In the genomic region with DNA sequence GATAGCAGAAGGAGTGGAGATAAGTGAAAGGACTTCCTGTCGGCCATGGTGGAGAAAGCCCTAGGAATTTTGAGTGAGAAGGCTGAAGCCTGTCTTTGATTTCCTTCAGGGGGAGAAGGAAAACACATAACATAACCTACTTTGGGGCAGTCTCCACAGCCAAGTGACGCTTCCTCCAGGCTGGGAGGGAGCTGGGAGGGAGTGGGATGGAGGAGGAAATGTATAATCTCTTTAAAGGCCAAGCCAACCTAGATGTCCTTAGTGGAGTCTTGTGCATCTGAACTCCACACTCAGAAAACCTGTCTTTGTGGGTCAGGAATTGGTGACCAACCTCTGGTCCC, we compare ENCODE assay signal across 9 mouse cellular contexts. TPM values are rescaled to one million over a fixed set of nuclear protein-coding genes. Genes with fewer than 3 reads are reported as not detected.
DNase-seq lines count a peak whose midpoint lies in the region; ATAC-seq and TF ChIP-seq lines count a peak whose summit lies in the region.
"Had no signal": no experiment of that assay in that cellular context is flagged by ENCODE, and none has a peak within 500 bp of the region (broad histone marks: within the 10 kb centered on the region; RNA-seq: fewer than 3 reads in every experiment).

No protein-coding gene starts in this region.

- peak overlapping the region; percentile 98 for H3K27ac ChIP-seq in gastrocnemius, adult 2 months
- peak overlapping the region; percentile 68 for H3K27ac ChIP-seq in heart, embryonic 16.5 days (ENCODE audit: low read length)
- peak overlapping the region; percentile 69; the same call in 1 of the 2 replicates for H3K27ac ChIP-seq in liver, embryonic 13.5 days
- H3K27ac ChIP-seq: liver, embryonic 14.5 days had no signal

- H3K4me1 ChIP-seq in heart, embryonic 16.5 days (ENCODE audit: control insufficient read depth, insufficient read depth, low read length): peaks cover 31% of the 10 kb centered on the region
- H3K4me1 ChIP-seq in liver, embryonic 13.5 days (replicated peaks): peaks cover 75% of the 10 kb centered on the region

- H3K9me3 ChIP-seq in heart, embryonic 16.5 days (replicated peaks; ENCODE audit: control insufficient read depth, low read length): no peaks in the 10 kb centered on the region
- H3K9me3 ChIP-seq in liver, embryonic 13.5 days (replicated peaks): no peaks in the 10 kb centered on the region

- intact Hi-C loops in gastrocnemius, adult 2 months (cut with DNase I): no loop called here

- ATAC-seq in heart, embryonic 16.5 days (replicated peaks; ENCODE audit: extremely low read depth, insufficient read depth, low FRiP score): peak; percentile 24; the same call in 1 of the 2 replicates
- ATAC-seq in liver, embryonic 13.5 days (ENCODE audit: low read depth): no peak

- no peak for DNase-seq in gastrocnemius, adult 2 months
- DNase-seq in gastrocnemius, postnatal 10 days: no peak
- DNase-seq in liver, embryonic 13.5 days: no peak
- no peak for DNase-seq in ovary, adult 18-20 months (ENCODE audit: low spot score)
- DNase-seq in ovary, postnatal 36 days (ENCODE audit: low spot score): no peak
- DNase-seq in testis, postnatal 14 days (ENCODE audit: low spot score): no peak

- H3ac ChIP-seq in C2C12 (ENCODE audit: control insufficient read depth, insufficient read length, low read depth): peak overlapping the region; percentile 14

- peak overlapping the region; percentile 78 for H3K4me3 ChIP-seq in gastrocnemius, adult 2 months
- H3K4me3 ChIP-seq in C2C12 (ENCODE audit: insufficient read depth, poor library complexity, severe bottlenecking): no peak overlapping the region
- H3K4me3 ChIP-seq in heart, embryonic 16.5 days (ENCODE audit: low read length): no peak overlapping the region
- H3K4me3 ChIP-seq in liver, embryonic 13.5 days (replicated peaks): no peak overlapping the region

- peaks cover 91% of the 10 kb centered on the region for H3K79me2 ChIP-seq in C2C12 (ENCODE audit: control insufficient read depth, insufficient read depth)

- no peak overlapping the region for H3K4me2 ChIP-seq in heart, embryonic 16.5 days (ENCODE audit: low read depth, low read length)
- H3K4me2 ChIP-seq in liver, embryonic 13.5 days: no peak overlapping the region

- H3K27me3 ChIP-seq in C2C12 (ENCODE audit: control insufficient read depth, insufficient read depth, insufficient read length): no peaks in the 10 kb centered on the region
- no peaks in the 10 kb centered on the region for H3K27me3 ChIP-seq in heart, embryonic 16.5 days (ENCODE audit: control insufficient read depth, insufficient read depth, low read length)
- peaks cover 56% of the 10 kb centered on the region for H3K27me3 ChIP-seq in liver, embryonic 13.5 days

- H3K9ac ChIP-seq in heart, embryonic 16.5 days (ENCODE audit: low read length): no peak overlapping the region
- H3K9ac ChIP-seq in liver, embryonic 13.5 days: no peak overlapping the region
- H3K9ac ChIP-seq: liver, embryonic 14.5 days had no signal

- peaks cover 52% of the 10 kb centered on the region for H3K36me3 ChIP-seq in C2C12 (ENCODE audit: control insufficient read depth, insufficient read depth)
- peaks cover 4% of the 10 kb centered on the region; the same call in 1 of the 2 replicates for H3K36me3 ChIP-seq in heart, embryonic 16.5 days (ENCODE audit: control insufficient read depth, insufficient read depth)
- H3K36me3 ChIP-seq in liver, embryonic 13.5 days: peaks cover 8% of the 10 kb centered on the region; the same call in 1 of the 2 replicates

- TF ChIP-seq CTCF in gastrocnemius, adult 2 months (IDR thresholded peaks at IDR 0.05): no peak
- TF ChIP-seq CTCF in C2C12 (IDR thresholded peaks at IDR 0.05; ENCODE audit: control insufficient read depth, insufficient read depth, insufficient read length): no peak

- peaks cover 74% of the 10 kb centered on the region for H3K79me3 ChIP-seq in C2C12 (ENCODE audit: low read depth)

- WGBS in heart, embryonic 16.5 days: 26% methylated on average over 2 of the region's 2 CpGs
- 30% methylated on average over 2 of the region's 2 CpGs for WGBS in liver, embryonic 13.5 days (ENCODE audit: insufficient replicate concordance)

TF ChIP-seq in C2C12, 6 proteins besides CTCF, POLR2A, EP300 and RAD21:
- no peak for TF ChIP-seq USF1 (IDR thresholded peaks at IDR 0.05; ENCODE audit: low read depth)
- TF ChIP-seq FOSL1 (IDR thresholded peaks at IDR 0.05; ENCODE audit: insufficient read depth, low read length, poor library complexity, severe bottlenecking): no peak
- TF ChIP-seq MYOG (IDR thresholded peaks at IDR 0.05; ENCODE audit: control insufficient read depth, extremely low read depth, insufficient read length): no peak
- TF ChIP-seq MAX (IDR thresholded peaks at IDR 0.05): no peak
- TF ChIP-seq CEBPB (IDR thresholded peaks at IDR 0.05; ENCODE audit: low read depth): no peak
- TF ChIP-seq MYOD1 (IDR thresholded peaks at IDR 0.05; ENCODE audit: control insufficient read depth, insufficient read length, low read depth): no peak

RNA-seq across cellular contexts. Expression of gene Lrp1, which starts 5.9 kb away (rescaled TPM):
- total RNA-seq in gastrocnemius, adult 2 months (2021): 10 to 100 TPM; 34.6 to 71.3 TPM
- 100 to 1,000 TPM; 105 to 132 TPM for total RNA-seq in gastrocnemius, postnatal 10 days (2021)
- polyA plus RNA-seq in C2C12 (2012; fragmentation: generic; extraction: Trizol): 190 TPM
- 33.4 and 34.4 TPM in 2 replicates for polyA plus RNA-seq in heart, embryonic 16.5 days (2015; fragmentation: Nextera tagmentation; extraction: Ambion mirVana)
- 15.1 and 16.9 TPM in 2 replicates for polyA plus RNA-seq in liver, embryonic 13.5 days (2015; fragmentation: Nextera tagmentation; extraction: Ambion mirVana)

RNA-seq across cellular contexts. Expression of gene Stat6, which starts 27.8 kb away (rescaled TPM):
- 10 to 100 TPM; 17.1 to 18.9 TPM for total RNA-seq in gastrocnemius, adult 2 months (2021)
- total RNA-seq in gastrocnemius, postnatal 10 days (2021): 10 to 100 TPM; 15.8 to 24.4 TPM
- polyA plus RNA-seq in C2C12 (2012; fragmentation: generic; extraction: Trizol): 0.26 TPM
- 36.1 and 36.7 TPM in 2 replicates for polyA plus RNA-seq in heart, embryonic 16.5 days (2015; fragmentation: Nextera tagmentation; extraction: Ambion mirVana)
- 12.3 and 15.5 TPM in 2 replicates for polyA plus RNA-seq in liver, embryonic 13.5 days (2015; fragmentation: Nextera tagmentation; extraction: Ambion mirVana)

RNA-seq across cellular contexts. Expression of gene Nemp1, which starts 51.7 kb away (rescaled TPM):
- 1 to 10 TPM; 1.5 to 2.1 TPM for total RNA-seq in gastrocnemius, adult 2 months (2021)
- 1 to 10 TPM; 2.8 to 5.3 TPM for total RNA-seq in gastrocnemius, postnatal 10 days (2021)
- polyA plus RNA-seq in C2C12 (2012; fragmentation: generic; extraction: Trizol): 6.8 TPM
- 8.3 and 8.7 TPM in 2 replicates for polyA plus RNA-seq in heart, embryonic 16.5 days (2015; fragmentation: Nextera tagmentation; extraction: Ambion mirVana)
- 5.0 and 6.3 TPM in 2 replicates for polyA plus RNA-seq in liver, embryonic 13.5 days (2015; fragmentation: Nextera tagmentation; extraction: Ambion mirVana)

RNA-seq across cellular contexts. Expression of gene Nab2, which starts 53.4 kb away (rescaled TPM):
- total RNA-seq in gastrocnemius, adult 2 months (2021): 1 to 10 TPM; 2.8 to 3.2 TPM
- total RNA-seq in gastrocnemius, postnatal 10 days (2021): 10 to 100 TPM in 1 of 2 experiments, 1 to 10 TPM in 1; 7.0 to 13.2 TPM
- polyA plus RNA-seq in C2C12 (2012; fragmentation: generic; extraction: Trizol): 108 TPM
- 10.9 and 12.7 TPM in 2 replicates for polyA plus RNA-seq in heart, embryonic 16.5 days (2015; fragmentation: Nextera tagmentation; extraction: Ambion mirVana)
- polyA plus RNA-seq in liver, embryonic 13.5 days (2015; fragmentation: Nextera tagmentation; extraction: Ambion mirVana): 1.5 and 2.1 TPM in 2 replicates

Comparison
In these comparisons a context has a peak if more than half of its experiments do, and no peak if none do; other contexts are left out.
1. RNA of gene Stat6, which starts 27.8 kb away (polyA plus RNA-seq): 36.1 to 36.7 TPM in heart, embryonic 16.5 days and 12.3 to 15.5 TPM in liver, embryonic 13.5 days; 0.26 TPM in C2C12 (single experiment); every median in the first group is over 10 times any median in the second.
2. Peak in every context shown above with its lines, with median percentiles within 50 percentile points of each other: H3K27ac ChIP-seq.